Mouse (Mus musculus): ENCODE measurements around the gene Bco1.

The Bco1 gene

GRCm38 (mm10) chr8:117095647-117096046, at the start of gene Bco1:
Bco1 (plus strand) TSS chr8:117095854.
- DNase-seq (ENCODE audit: low spot score): no peak

GRCm38 (mm10) chr8:117049444-117049843, 46.2 kb upstream of the Bco1 start:
- no peak for DNase-seq (ENCODE audit: low spot score)

DNA sequence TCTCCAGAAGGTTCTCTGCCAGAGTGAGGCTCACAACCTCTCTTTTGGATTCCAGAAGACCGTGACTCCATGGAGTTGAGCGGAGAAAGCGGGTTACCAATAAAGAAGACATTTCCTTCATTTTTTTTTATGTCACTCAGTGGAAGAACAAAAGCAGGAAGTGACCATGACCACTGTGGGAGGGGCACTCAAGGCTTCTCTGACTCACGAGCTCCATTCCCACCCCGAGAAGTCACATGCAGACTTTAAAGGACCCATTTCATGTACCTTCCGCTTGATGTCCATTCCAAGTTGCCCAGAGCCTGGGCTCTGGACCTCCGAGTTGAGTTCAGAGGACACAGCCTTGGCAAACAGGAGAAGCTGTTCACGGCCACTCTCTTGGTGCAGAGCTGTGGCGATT, 44.9 kb upstream of the Bco1 start:
- DNase-seq (ENCODE audit: low spot score): no peak

GRCm38 (mm10) chr8:117051316-117051715, 44.3 kb upstream of the Bco1 start:
- no peak for DNase-seq (ENCODE audit: low spot score)

DNA sequence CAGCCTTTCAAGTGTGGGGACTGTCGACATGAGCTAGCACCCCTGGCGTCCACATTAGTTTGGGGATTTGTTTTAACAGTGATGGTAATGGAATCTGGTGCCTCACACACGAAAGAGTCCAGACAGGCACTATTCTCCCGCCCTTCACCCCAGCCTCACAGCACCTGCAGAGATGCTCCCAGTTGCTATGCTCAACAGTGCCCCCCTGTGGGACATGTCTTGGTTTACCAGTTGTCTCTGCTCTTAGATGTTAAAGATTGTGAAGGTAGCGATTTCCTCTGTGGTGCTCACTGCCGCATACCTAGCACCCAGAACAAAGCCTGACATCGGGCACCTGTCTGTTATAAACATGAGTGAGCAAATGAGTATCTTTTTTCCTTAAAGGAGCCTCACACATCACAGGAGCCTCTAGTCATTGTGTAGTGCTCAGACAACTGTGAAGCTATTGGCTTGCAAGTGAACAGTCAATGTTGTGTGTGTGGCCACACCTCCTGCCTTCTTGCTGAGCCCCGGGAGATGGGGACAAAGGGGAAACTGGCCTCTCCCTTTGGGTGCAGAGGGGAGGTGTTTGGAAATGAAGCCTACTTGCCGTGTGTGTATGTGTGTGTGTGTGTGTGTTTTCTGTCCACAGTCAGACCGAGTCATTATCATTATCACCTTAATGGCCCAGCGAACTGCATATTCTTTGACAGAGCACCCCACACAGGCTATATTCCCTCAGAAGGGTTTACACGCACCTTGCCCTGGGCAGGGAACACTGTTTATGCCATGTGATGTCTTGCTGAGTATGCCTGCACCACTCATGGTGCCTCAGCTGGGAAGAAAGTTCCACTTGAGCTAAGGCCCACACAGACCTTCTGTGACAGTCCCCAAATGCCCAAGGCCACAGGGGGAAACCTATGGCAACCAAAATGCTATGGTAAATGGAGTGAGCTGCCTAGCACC, 42.2 kb upstream of the Bco1 start:
- DNase-seq (ENCODE audit: low spot score): no peak

DNA sequence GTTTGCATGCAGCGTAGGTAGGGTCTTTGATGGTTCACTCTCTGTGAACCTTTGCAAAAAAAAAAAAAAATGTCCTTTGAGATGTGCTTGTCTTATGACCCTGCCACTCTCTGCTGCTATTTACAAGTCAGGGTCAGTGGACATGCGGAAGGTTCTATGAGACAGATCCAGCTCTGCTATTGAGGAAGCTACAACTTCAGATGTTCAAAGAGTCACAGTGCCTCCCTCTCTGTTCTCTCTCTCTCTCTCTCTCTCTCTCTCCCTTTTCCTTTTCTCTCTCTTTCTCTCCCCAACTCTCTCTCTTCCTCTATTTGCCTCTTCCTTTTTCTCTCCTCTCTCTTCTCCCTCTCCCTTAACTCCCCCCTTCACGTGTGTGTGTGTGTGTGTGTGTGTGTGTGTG, 41.5 kb upstream of the Bco1 start:
- no peak for DNase-seq (ENCODE audit: low spot score)

DNA sequence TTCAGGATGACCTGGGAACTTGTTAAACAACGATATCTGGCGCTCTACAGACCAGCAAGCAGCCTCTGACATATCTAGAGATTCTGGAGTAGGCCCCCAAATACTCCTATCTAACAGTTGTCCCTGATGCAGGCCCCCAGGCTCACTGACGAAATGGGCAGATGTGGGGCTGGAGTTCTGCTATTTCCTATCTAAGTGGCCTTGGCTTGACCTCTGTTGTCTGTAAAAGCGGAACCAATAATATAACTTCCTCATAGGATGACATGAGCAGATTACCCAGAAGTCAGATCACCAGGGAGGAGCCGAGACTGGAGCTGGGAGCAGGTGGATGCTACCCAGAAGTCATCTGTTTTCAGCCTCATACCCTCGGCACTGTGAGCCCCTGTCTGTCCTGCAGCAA, 40.6 kb upstream of the Bco1 start:
- no peak for DNase-seq (ENCODE audit: low spot score)

DNA sequence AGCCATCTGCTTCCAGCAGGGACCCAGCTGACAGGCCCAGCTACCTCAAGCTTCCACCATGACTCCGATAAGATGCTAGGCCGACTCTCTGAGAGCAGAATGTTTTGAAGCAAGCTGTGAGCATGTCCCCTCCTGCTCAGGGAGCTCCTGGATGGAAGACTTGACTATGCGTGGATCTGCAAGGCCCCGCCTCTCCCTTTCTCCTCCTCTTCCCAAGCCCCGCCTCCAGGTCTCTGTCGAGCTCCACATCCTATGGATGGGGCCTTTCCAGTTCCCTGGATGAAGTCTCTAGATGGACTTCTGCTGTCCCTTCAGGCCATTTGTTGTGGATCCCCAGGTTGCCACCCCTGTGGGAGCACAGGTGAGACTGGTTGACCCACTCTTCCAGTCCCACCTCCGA, 36.6 kb upstream of the Bco1 start:
- no peak for DNase-seq (ENCODE audit: low spot score)

DNA sequence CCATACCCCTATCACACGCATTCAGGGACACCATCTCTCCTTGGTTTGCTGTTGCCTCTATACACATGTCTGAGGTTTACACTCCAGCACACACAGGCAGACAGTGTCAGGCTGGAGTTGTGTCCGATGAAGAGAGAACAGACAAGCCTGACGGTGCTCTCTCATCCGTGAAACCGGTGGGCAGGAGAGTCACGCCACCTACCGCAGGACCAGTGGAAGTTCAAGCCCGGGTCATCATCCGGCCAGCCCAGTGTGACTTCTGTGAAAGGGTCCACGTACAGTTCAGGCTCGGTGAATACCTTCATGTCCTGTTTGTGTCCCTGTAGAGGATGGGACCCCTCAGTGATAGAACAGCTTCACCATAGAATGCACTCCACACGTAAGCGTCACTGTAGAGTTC, 35.3 kb upstream of the Bco1 start:
- DNase-seq (ENCODE audit: low spot score): no peak

DNA sequence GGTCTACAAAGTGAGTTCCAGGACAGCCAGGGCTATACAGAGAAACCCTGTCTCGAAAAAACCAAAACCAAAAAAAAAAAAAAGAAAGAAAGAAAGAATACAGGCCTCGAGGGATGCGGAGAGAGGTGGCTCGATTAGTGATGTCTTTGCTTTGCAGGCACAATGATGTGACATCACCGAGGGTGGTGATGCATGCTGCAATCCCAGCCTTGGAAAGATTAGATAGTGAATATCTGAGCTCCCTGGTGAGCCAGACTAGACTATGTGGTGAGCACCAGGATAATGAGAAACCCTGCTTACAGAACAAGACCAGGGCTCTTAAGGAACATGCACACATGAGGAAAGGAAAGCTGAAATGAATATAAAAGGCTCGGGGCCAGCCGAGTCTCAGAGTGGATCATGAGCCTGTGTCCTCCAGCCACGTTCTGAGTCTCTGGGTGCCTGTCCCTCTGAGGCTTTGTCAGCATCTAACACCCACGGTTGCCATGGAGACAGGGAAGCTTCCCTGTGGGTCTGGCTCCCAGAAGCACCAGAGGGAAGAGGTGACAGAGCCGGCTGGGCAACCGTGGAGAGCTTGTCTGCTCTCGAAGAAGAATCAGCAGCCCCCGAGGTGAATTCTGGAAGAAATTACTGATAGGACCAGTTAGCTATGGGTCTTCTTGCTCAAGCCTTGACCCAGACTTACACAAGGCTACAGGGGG, 34.3 kb upstream of the Bco1 start:
- DNase-seq (ENCODE audit: low spot score): no peak

DNA sequence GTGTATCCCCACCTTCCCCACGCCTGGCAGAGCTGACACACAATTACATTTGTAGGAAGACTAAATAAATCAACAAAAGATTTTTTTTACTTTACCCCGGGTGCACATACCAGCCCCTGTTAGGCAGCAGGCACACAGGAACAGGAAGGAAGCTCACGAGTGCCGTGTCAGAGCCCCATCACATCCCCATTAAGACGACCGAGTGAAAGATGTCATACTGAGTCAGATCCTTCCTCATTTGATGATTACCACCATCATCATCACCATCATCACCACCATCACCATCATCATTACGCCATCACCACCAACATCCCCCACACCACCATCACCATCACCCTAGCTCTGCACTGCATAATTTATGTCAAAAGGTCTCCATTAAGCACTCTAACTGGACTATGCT, 28.7 kb upstream of the Bco1 start:
- DNase-seq (ENCODE audit: low spot score): no peak

DNA sequence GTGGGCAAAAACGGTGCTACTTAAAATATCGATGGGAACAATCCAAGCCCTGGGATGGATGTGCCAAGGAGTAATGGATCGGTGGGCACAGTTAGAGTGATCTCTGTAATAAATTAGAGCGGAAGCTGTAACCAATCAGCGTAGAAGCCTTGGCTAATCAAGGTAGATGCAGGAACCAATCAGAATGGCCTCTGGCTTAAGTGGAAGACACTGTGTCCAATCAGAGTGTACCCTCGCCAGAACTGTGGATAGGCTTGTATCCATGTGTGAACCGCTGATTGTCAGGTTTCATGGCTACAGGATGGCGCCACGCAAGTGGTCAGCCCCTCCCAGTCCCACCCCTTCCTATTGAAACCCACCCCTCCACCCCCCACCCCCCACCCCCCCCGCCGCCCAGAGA, 28.3 kb upstream of the Bco1 start:
- DNase-seq (ENCODE audit: low spot score): no peak

DNA sequence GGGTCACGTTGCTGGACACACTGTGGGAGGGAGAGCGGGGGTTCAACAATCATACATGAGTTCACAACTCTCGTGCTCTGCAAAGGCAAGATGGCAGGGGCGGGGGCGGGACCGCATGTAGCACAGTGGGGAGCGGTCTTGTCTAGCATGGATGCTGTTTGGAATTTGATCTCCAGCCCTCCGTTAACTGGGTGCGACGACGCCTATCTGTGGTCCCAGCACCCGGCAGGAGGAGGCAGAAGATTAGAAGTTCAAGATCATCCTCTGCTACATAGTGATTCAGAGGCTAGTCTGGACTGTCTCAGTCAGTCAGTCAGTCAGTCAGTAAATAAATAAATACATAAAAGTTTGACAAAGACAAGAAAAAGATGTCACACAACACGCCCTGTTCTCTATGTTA, 27.4 kb upstream of the Bco1 start:
- no peak for DNase-seq (ENCODE audit: low spot score)

DNA sequence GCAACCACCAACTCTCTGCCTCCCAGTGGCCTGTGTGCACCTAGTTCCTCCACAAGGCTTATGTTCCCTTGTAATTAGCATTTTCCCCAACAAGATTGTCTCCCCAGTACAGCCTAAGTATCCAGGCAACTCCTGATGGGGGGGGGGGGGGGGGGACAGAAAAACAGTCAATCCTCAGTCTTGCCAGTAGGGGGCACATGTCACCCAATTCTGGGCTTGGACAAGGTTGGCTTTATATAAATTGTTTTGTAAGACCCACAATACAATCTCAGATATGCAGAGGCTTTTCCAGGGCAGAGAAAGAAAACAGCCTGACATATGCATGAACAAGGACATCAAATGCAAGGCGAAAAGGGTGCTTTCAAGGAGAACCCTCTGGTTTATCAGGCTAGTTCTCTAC, 25.9 kb upstream of the Bco1 start:
- no peak for DNase-seq (ENCODE audit: low spot score)

- DNase-seq (ENCODE audit: low spot score): no peak
Measured at GRCm38 (mm10) chr8:117074350-117075182, 21.1 kb upstream of the Bco1 start.

DNA sequence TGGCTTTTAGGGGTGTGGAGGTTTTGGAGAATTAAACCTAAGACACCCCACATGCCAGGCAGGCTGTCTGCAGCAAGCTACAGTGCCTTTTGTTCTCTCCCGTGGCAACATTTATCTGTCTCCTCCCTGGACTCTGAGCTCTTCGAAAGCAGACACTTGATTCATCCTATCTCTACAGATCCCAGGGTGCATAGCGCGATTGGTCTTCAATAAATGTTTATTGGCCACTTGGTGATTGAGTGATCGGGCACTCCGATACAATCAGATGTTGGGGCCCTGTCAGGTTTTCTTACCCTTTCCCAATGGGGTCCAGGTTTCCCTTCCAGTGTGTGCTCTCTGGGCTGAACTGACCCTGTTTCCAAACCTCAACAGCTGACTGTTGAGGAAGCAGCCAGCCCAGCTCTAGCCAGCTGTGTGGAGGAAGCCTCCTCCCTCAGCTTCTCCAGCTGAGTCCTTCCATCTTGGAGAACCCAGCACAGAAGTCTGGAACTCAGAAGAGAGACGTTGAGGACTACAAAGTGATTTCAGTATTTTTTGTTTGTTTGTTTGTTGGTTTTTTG, 17.2 kb upstream of the Bco1 start:
- no peak for DNase-seq (ENCODE audit: low spot score)

DNA sequence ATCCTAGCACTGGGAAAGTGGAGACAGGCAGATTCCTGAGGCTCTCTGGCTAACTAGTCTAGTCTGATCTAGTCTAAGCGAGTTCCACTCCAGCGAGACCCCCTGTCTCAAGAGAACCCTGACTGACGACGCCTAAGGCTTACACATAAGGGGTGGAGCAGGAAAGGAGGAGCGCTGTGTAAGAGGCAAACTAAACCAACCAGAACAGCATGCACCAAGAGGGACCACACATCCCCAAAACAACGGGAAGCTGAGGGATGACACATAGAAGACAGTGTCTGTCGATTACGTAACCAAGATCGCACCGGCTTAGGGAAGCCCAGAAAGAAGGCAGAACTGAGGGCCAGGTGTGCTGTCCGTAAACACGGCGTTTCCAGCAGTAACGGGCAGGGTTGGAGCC, 16.0 kb upstream of the Bco1 start:
- DNase-seq (ENCODE audit: low spot score): no peak

GRCm38 (mm10) chr8:117082399-117082872, 13.2 kb upstream of the Bco1 start, which contains the start of gene Pkd1l2:
Pkd1l2 (minus strand) TSS chr8:117082449.
- DNase-seq (ENCODE audit: low spot score): no peak

GRCm38 (mm10) chr8:117082947-117083559, 12.6 kb upstream of the Bco1 start:
- DNase-seq (ENCODE audit: low spot score): no peak

DNA sequence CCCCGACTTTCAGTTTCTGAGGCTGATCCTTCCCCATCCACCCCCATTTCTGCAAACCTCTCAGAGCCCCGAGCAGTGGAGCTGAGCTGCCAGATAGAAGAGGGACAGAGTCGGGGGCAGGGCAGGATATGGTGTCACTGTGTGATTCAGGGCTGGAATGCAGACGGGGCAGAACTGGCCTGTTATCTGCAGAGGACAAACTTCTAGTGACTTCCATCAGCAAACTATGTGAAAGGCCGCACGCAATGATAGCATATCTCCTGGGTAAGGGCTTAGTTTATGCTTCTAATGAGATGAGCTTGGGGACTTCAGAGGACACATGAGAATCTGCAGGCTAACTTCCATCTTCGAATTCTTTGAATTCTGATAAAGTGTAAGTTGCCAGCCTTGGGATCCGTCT, 10.1 kb upstream of the Bco1 start:
- DNase-seq (ENCODE audit: low spot score): peak; percentile 39

GRCm38 (mm10) chr8:117087036-117087435, 8.6 kb upstream of the Bco1 start:
- no peak for DNase-seq (ENCODE audit: low spot score)

- DNase-seq (ENCODE audit: low spot score): no peak
Measured at GRCm38 (mm10) chr8:117089802-117090201, 5.9 kb upstream of the Bco1 start.

All from urinary bladder, postnatal 25 days (tissue).